Mouse (Mus musculus) embryonic facial prominence, embryonic 11.5 days (tissue): ENCODE measurements around the gene Irs1. TPM values are rescaled to one million over a fixed set of nuclear protein-coding genes. Genes with fewer than 3 reads are reported as not detected.

ENCODE experiments used
- ATAC-seq: fragments of 200-750 bp; cut with Nextera tagmentation; replicated peaks from 2 replicates; pipeline ENCODE4 v1.8.0; 2017; ENCODE audit warnings: low read depth; ENCODE audit not compliant: insufficient number of reproducible peaks, low FRiP score, low TSS enrichment
- DNase-seq: peaks from one replicate; pipeline ENCODE4 v3.0.0-alpha.2; 2015; ENCODE audit warnings: low spot score
- H3K27ac ChIP-seq: fragments of 300-500 bp; sonication (generic); replicated peaks from 2 replicates; pipeline ENCODE4 v1.5.1; 2014; ENCODE audit warnings: mild to moderate bottlenecking, low read depth, low read length, control low read depth
- H3K27me3 ChIP-seq: fragments of 300-500 bp; sonication (generic); 2 replicates; pipeline ENCODE4 v1.6.1; 2014; ENCODE audit warnings: mild to moderate bottlenecking, low read length, moderate library complexity, mixed read lengths; ENCODE audit not compliant: control insufficient read depth, insufficient read depth
- H3K36me3 ChIP-seq: fragments of 300-500 bp; sonication (generic); replicated peaks from 2 replicates; pipeline ENCODE4 v1.6.1; 2014; ENCODE audit warnings: low read depth, mild to moderate bottlenecking, low read length, moderate library complexity, mixed read lengths; ENCODE audit not compliant: control insufficient read depth, insufficient read depth
- H3K4me1 ChIP-seq: fragments of 300-500 bp; sonication (generic); 2 replicates; pipeline ENCODE4 v1.6.1; 2014; ENCODE audit warnings: low read length, mixed read lengths; ENCODE audit not compliant: control insufficient read depth, insufficient read depth
- H3K4me2 ChIP-seq: fragments of 300-500 bp; sonication (generic); 2 replicates; pipeline ENCODE4 v1.6.1; 2014; ENCODE audit warnings: low read depth, mild to moderate bottlenecking, control low read depth, low read length, moderate library complexity
- H3K4me3 ChIP-seq: fragments of 300-500 bp; sonication (generic); 2 replicates; pipeline ENCODE4 v1.5.1; 2014; ENCODE audit warnings: low read depth, low read length, control low read depth
- H3K9ac ChIP-seq: fragments of 300-500 bp; sonication (generic); replicated peaks from 2 replicates; pipeline ENCODE4 v1.6.1; 2014; ENCODE audit warnings: mild to moderate bottlenecking, control low read depth, low read length
- H3K9me3 ChIP-seq: fragments of 300-500 bp; sonication (generic); replicated peaks from 2 replicates; pipeline ENCODE4 v1.6.1; 2016; ENCODE audit warnings: mild to moderate bottlenecking, low read length, inconsistent platforms, mixed read lengths; ENCODE audit not compliant: control insufficient read depth
- WGBS: fragments of 180-500 bp; shearing (Covaris S2); extraction: QIAGEN DNeasy Blood & Tissue Kit; methylation state at CpG from one replicate; pipeline ENCODE4 v1.1.7; 2014; 5-methylcytosine and 5-hydroxymethylcytosine counted together
- polyA plus RNA-seq: library from polyadenylated mRNA; unstranded; fragments of >200 nt; fragmentation: Nextera tagmentation; extraction: Ambion mirVana; gene quantifications from 2 replicates; pipeline ENCODE4 v1.2.1, GENCODE M21; 2014

Irs1 gene
- polyA plus RNA-seq, 1 experiment from 2014 or later: 8.3 TPM

DNA sequence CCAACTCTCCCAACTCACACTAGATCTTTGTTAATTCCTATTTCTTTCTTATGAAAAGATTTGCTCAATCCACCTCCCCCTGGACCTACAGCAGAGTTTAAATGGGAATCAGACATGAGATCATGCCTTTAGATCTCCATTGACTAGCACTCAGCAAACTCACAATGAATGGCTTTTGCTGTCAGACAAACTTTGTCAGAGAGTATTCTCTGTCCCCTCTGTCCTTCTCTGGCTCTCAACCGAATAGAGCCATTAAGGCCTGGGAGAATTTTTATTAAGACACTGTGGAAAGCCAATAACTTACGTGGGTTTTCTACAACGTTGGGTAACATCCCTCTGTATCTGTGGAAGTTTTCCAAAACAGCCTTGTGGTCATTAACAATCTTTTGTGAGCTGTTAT, 31.2 kb downstream of the Irs1 start:
- Histone ChIP-seq H3K27ac (no peak overlapping the region), H3K9ac (no peak overlapping the region), H3K4me3 (no peak overlapping the region), H3K27me3 (no peaks in the 10 kb centered on the region), H3K36me3 (no peaks in the 10 kb centered on the region), H3K4me1 (no peaks in the 10 kb centered on the region), H3K4me2 (no peak overlapping the region), H3K9me3 (no peaks in the 10 kb centered on the region)
- ATAC-seq (no peak), DNase-seq (no peak)
- WGBS: 88% methylated on average over 3 of the region's 3 CpGs

- Histone ChIP-seq H3K27me3 (no peaks in the 10 kb centered on the region), H3K9ac (no peak overlapping the region), H3K4me2 (no peak overlapping the region), H3K4me3 (no peak overlapping the region), H3K4me1 (no peaks in the 10 kb centered on the region), H3K27ac (no peak overlapping the region), H3K36me3 (no peaks in the 10 kb centered on the region), H3K9me3 (no peaks in the 10 kb centered on the region)
- WGBS: 46% methylated on average over 7 of the region's 7 CpGs
- DNase-seq: peak; percentile 33
- ATAC-seq: no peak
Observed at GRCm38 (mm10) chr1:82258331-82258730, 32.9 kb downstream of the Irs1 start.

DNA sequence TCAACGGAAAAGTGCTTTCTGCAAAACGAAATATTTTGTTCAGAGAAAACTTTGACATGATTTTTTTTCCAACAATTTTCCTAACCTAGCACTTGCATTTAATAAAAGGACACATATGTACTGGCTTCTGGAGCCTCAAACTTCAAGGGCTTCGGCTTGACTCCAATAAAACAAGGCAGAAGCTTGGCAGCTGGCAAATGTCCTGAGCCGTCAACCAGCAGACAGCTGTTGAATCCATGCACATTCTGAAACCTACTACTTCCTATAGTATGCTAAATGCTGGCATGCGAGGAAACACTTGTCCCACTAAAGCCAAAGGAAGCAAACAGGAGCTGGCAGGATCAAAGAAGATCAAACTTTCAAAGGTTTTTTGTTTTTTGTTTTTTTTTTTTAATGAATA, 33.8 kb downstream of the Irs1 start:
- DNase-seq: peak; percentile 35
- no peaks in the 10 kb centered on the region for H3K36me3 ChIP-seq
- H3K9ac ChIP-seq: no peak overlapping the region
- no peak overlapping the region for H3K27ac ChIP-seq
- H3K4me1 ChIP-seq: no peaks in the 10 kb centered on the region
- no peak overlapping the region for H3K4me3 ChIP-seq
- H3K27me3 ChIP-seq: no peaks in the 10 kb centered on the region
- no peaks in the 10 kb centered on the region for H3K9me3 ChIP-seq
- WGBS: 62% methylated on average over 5 of the region's 5 CpGs
- no peak for ATAC-seq
- no peak overlapping the region for H3K4me2 ChIP-seq

- H3K9me3 ChIP-seq: no peaks in the 10 kb centered on the region
- WGBS: 78% methylated on average over 9 of the region's 9 CpGs
Observed at GRCm38 (mm10) chr1:82253789-82254445, 37.3 kb downstream of the Irs1 start.

GRCm38 (mm10) chr1:82247221-82247951, 43.8 kb downstream of the Irs1 start:
- DNase-seq (peak; percentile 9), ATAC-seq (no peak)
- Histone ChIP-seq H3K4me1 (no peaks in the 10 kb centered on the region), H3K27ac (no peak overlapping the region), H3K9ac (no peak overlapping the region), H3K36me3 (no peaks in the 10 kb centered on the region), H3K9me3 (no peaks in the 10 kb centered on the region), H3K4me3 (no peak overlapping the region), H3K27me3 (no peaks in the 10 kb centered on the region), H3K4me2 (no peak overlapping the region)
- 38% methylated on average over 10 of the region's 10 CpGs for WGBS

More at GRCm38 (mm10) chr1:82253789-82254445, 37.3 kb downstream of the Irs1 start:
- no peak for DNase-seq
- H3K27ac ChIP-seq: no peak overlapping the region
- no peak overlapping the region for H3K9ac ChIP-seq
- no peaks in the 10 kb centered on the region for H3K27me3 ChIP-seq
- no peaks in the 10 kb centered on the region for H3K4me1 ChIP-seq
- no peaks in the 10 kb centered on the region for H3K36me3 ChIP-seq
- no peak for ATAC-seq
- H3K4me2 ChIP-seq: no peak overlapping the region
- H3K4me3 ChIP-seq: no peak overlapping the region

DNA sequence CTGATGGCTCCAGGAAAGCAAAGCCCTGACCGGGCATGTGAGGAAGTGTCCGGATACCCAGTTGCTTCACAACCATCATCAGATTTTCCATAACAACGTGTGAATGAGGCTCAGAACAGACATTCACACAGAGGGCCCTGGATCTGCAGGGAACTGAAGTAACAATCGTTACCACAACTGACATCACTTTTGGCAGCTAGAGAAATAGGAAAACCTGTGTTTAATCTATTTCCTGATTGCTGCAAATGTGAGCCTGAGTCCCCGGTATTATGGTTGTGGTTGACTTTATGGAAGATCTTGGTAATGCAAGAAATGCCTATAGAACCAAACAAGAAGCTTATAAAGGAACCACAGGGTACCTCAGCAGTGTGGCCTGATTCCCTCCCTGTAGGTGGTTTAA, 46.2 kb downstream of the Irs1 start:
- Histone ChIP-seq H3K4me1 (no peaks in the 10 kb centered on the region), H3K9me3 (no peaks in the 10 kb centered on the region), H3K27ac (no peak overlapping the region), H3K4me2 (no peak overlapping the region), H3K36me3 (no peaks in the 10 kb centered on the region), H3K4me3 (no peak overlapping the region), H3K27me3 (no peaks in the 10 kb centered on the region), H3K9ac (no peak overlapping the region)
- no peak for ATAC-seq
- no peak for DNase-seq
- WGBS: 85% methylated on average over 5 of the region's 5 CpGs

DNA sequence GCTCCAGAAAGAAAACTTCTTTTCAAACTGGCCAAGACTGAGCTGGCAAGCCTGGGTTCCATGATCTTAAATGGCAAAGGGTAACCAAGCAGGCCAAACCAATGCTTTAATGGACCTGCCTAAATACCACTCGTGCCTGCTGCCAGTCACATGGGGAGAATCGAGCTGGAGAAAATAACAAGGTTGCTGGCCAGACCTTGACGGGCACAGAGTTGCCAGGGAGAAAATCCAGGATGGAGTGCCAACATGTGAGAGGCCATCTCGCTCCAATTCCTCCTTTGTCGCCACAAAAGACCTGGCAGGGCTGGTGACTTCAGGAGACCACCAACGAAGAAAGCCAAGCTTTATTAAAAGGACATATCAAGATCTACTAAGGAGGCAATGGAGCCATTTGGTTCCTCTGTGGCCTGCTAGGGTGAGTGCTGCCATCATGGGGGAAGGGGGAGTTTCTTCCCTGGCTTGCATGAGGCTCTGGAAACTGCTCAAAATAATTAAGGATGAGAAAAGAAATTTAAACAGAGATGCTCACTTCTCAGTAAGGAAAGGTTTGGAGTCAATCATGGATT, 47.9 kb downstream of the Irs1 start:
- DNase-seq (no peak), ATAC-seq (no peak)
- Histone ChIP-seq H3K4me2 (no peak overlapping the region), H3K9ac (no peak overlapping the region), H3K36me3 (no peaks in the 10 kb centered on the region), H3K4me3 (no peak overlapping the region), H3K4me1 (no peaks in the 10 kb centered on the region), H3K27ac (no peak overlapping the region), H3K27me3 (no peaks in the 10 kb centered on the region), H3K9me3 (no peaks in the 10 kb centered on the region)
- 94% methylated on average over 6 of the region's 6 CpGs for WGBS
